Mouse (Mus musculus): ENCODE data around the gene Cyp2c67. TPM values are rescaled to one million over a fixed set of nuclear protein-coding genes. Genes with fewer than 3 reads are reported as not detected.
"Not testable (repeated sequence)": the region's sequence is repeated elsewhere in the genome, so short reads cannot be mapped to it uniquely, and the experiment has no call there.

Gene Cyp2c67
- not detected for total RNA-seq (2021)
- long read RNA-seq, experiment 1 = 0 reads
- long read RNA-seq, experiment 2 = 0 reads

DNA sequence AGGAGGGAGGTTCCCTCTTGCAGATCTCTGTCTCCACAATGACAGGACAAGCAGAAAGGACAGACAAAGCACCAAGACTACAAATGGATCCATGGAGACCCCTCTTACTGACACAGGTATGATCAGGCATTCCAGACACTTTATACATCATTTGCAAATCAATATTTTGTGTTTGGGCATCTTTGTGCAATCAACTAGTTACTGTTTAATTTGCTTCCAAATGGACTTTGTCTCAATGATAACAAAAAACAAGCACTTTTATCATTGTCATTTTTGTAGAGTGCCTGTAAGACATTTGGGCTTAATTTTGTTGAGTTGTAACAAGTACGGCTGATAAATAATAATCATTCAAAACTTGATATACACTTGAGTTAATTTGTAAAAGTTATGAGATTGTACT is at the start of gene Cyp2c67:
Gene Cyp2c67, minus strand, starts transcription at position 114 of the 400 bp plus-strand sequence.
- DNase-seq = no peak

DNA sequence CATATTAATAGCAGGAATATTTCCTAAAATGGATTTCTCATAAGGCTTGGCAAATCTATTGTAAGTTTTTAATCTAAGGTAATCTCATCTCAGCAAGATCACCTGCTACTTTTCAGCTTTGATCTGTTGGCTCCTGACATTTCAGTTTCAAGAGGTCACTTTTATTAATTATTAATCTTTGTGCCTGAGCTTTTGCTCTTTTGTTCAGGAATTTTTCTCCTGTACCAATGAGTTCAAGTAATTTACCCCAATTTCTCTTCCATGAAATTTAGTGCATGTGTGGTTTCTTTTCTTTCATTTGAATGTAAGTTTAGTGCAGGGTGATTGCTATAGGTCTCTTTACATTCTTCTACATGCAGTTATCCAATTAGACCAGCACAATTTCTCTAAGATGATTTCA is 16.8 kb upstream of the Cyp2c67 start:
- DNase-seq = not testable (repeated sequence)

DNA sequence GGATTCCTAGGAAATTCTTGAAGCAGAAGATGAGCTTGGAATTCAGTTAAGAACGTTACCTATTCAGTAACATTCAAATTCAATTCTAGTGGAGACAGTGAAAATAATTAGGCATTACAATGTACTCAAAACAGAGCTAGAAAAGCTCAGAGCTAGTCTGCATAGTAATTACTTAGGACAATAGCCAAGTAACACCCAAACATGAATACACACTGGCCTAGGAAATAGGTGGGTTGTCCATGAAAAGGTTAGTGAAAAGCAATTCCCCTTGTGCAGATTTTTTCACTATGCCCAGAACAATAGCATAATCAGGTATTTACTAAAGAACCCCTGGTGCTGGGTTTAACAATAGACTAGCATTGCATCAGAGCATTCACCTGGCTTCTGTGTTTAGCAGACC is 3.5 kb upstream of the Cyp2c67 start:
- DNase-seq = no peak

DNA sequence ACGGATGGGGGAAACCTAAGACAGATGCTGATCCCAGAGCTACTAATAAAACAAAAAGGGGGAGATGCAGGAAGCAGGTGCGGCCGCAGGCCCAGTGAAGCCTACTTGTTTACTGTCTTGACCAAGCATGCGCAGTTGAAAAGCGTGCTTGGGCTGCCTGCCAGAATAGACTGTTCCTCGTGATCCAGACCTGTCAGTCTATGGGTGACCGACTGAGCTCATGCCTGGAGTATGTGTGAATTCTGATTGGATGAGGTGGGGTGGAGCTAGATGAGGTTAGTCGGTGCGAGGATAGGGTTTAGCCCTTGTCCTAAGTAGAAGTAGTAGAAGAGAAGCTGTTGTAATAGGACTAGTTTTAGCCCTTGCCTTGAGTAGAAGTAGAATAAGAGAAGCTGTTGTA is 1.3 kb downstream of the Cyp2c67 start:
- DNase-seq = no peak

DNA sequence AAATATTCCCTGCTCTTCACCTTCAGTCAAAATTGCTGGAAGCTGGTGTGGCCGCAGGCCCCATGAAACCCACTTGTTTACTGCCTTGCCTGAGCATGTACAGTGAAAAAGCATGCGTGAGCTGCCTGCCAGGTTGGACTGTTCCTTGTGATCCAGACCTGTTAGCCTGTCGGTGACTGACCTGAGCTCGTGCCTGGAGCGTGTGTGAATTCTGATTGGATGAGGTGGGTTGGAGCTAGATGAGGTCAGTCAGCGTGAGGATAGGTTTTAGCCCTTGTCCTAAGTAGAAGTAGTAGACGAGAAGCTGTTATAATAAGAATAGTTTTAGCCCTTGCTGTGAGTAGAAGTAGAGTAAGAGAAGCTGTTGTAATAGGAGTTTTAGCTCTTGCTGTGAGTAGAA is 4.3 kb downstream of the Cyp2c67 start:
- not testable (repeated sequence) for DNase-seq

Other genes with a start within 250 kb of the Cyp2c67 start
- not detected for gene Cyp2c38, start 186.0 kb downstream of the Cyp2c67 start, total RNA-seq (2021)
- not detected for gene Cyp2c39, start 138.2 kb downstream of the Cyp2c67 start, total RNA-seq (2021)
- not detected for gene Cyp2c68, start 92.0 kb upstream of the Cyp2c67 start, total RNA-seq (2021)
- gene Cyp2c40, start 163.8 kb upstream of the Cyp2c67 start, total RNA-seq (2021) = not detected
- not detected for gene Cyp2c69, start 237.7 kb upstream of the Cyp2c67 start, total RNA-seq (2021)